Mouse (Mus musculus): ENCODE measurements around the gene Ttc7b. TPM values are rescaled to one million over a fixed set of nuclear protein-coding genes. Genes with fewer than 3 reads are reported as not detected.

Gene Ttc7b
- polyA plus RNA-seq, 1 experiment from 2014 or later = 5.3 TPM

GRCm38 (mm10) chr12:100537091-100537490 is 16.5 kb upstream of the Ttc7b start:
- no peaks in the 10 kb centered on the region for H3K4me1 ChIP-seq
- no peaks in the 10 kb centered on the region for H3K36me3 ChIP-seq
- H3K4me3 ChIP-seq = no peak overlapping the region
- H3K4me2 ChIP-seq (replicated peaks) = no peak overlapping the region
- H3K9me3 ChIP-seq = no peaks in the 10 kb centered on the region
- H3K27me3 ChIP-seq = no peaks in the 10 kb centered on the region
- 74% methylated on average over 11 of the region's 11 CpGs for WGBS
- no peak overlapping the region for H3K9ac ChIP-seq
- no peak for ATAC-seq (ENCODE audit: insufficient number of reproducible peaks, insufficient read depth, low FRiP score, low TSS enrichment)
- H3K27ac ChIP-seq = no peak overlapping the region

- no peaks in the 10 kb centered on the region for H3K36me3 ChIP-seq
- ATAC-seq (ENCODE audit: insufficient number of reproducible peaks, insufficient read depth, low FRiP score, low TSS enrichment) = no peak
- H3K4me2 ChIP-seq (replicated peaks) = no peak overlapping the region
- no peaks in the 10 kb centered on the region for H3K4me1 ChIP-seq
- no peaks in the 10 kb centered on the region for H3K9me3 ChIP-seq
- no peak overlapping the region for H3K4me3 ChIP-seq
- H3K27ac ChIP-seq = no peak overlapping the region
- no peaks in the 10 kb centered on the region for H3K27me3 ChIP-seq
- WGBS = 71% methylated on average over 12 of the region's 12 CpGs
- no peak overlapping the region for H3K9ac ChIP-seq
These were observed 14.4 kb upstream of the Ttc7b start for GRCm38 (mm10) chr12:100535028-100535427.

DNA sequence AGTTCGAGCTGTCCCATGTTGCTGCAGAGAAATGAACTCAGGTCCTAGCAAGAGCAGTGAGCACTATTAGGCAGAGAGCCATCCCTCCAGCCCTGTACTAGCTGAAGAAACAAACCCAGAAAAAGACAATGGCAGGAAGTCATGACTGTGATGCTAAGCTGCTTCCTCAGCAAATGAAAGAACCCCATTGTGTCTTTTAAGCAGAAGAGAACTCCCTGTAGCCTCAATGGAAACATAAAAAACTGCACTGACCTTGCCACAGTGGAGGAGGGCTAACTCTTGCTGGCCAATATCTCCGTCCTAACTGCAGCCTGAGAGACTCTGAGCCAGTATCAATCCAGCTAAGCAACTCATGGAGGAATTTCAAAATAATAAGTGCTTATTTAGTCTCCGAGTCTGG is 13.4 kb upstream of the Ttc7b start:
- no peak for ATAC-seq (ENCODE audit: insufficient number of reproducible peaks, insufficient read depth, low FRiP score, low TSS enrichment)
- no peak overlapping the region for H3K4me3 ChIP-seq
- no peak overlapping the region for H3K4me2 ChIP-seq (replicated peaks)
- H3K27me3 ChIP-seq = no peaks in the 10 kb centered on the region
- peaks cover 3% of the 10 kb centered on the region for H3K4me1 ChIP-seq
- no peak overlapping the region for H3K9ac ChIP-seq
- H3K27ac ChIP-seq = no peak overlapping the region
- H3K9me3 ChIP-seq = no peaks in the 10 kb centered on the region
- no peaks in the 10 kb centered on the region for H3K36me3 ChIP-seq
- 52% methylated on average over 3 of the region's 3 CpGs for WGBS

DNA sequence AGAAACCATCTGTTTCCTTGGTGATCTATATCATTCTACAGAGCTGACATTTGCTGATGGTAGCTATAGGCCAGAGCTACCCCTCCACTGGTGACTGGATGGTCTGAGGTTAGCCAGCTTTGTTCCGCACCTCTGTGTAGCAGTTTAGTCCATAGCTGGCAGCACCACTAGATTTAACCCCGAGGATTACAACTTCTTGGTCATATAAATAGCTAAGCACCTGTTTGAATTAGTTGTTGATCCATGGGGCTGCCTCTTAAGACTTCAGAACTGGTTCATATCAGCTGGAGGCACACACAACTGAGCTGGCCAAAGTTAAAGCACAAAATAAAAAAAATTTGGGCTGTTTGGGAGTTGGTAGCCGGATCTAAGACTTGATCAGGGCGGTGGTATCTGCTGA is 12.6 kb upstream of the Ttc7b start:
- Histone ChIP-seq H3K36me3 (no peaks in the 10 kb centered on the region), H3K4me3 (no peak overlapping the region), H3K9ac (no peak overlapping the region), H3K4me1 (peaks cover 7% of the 10 kb centered on the region), H3K27ac (no peak overlapping the region), H3K4me2 (replicated peaks) (no peak overlapping the region), H3K9me3 (no peaks in the 10 kb centered on the region), H3K27me3 (no peaks in the 10 kb centered on the region)
- ATAC-seq (ENCODE audit: insufficient number of reproducible peaks, insufficient read depth, low FRiP score, low TSS enrichment) = no peak
- 72% methylated on average over 4 of the region's 4 CpGs for WGBS

- no peaks in the 10 kb centered on the region for H3K9me3 ChIP-seq
- ATAC-seq (ENCODE audit: insufficient number of reproducible peaks, insufficient read depth, low FRiP score, low TSS enrichment) = no peak
- no peaks in the 10 kb centered on the region for H3K36me3 ChIP-seq
- no peak overlapping the region for H3K9ac ChIP-seq
- 65% methylated on average over 1 of the region's 1 CpGs for whole genome bisulfite sequencing
- no peaks in the 10 kb centered on the region for H3K27me3 ChIP-seq
- no peak overlapping the region for H3K4me3 ChIP-seq
- H3K27ac ChIP-seq = no peak overlapping the region
- peaks cover 10% of the 10 kb centered on the region for H3K4me1 ChIP-seq
- H3K4me2 ChIP-seq (replicated peaks) = no peak overlapping the region
These were observed 11.1 kb upstream of the Ttc7b start for GRCm38 (mm10) chr12:100531740-100532139.

GRCm38 (mm10) chr12:100530871-100531270 is 10.2 kb upstream of the Ttc7b start:
- peaks cover 10% of the 10 kb centered on the region for H3K4me1 ChIP-seq
- H3K36me3 ChIP-seq = no peaks in the 10 kb centered on the region
- H3K4me2 ChIP-seq (replicated peaks) = no peak overlapping the region
- ATAC-seq (ENCODE audit: insufficient number of reproducible peaks, insufficient read depth, low FRiP score, low TSS enrichment) = no peak
- H3K9ac ChIP-seq = no peak overlapping the region
- H3K27ac ChIP-seq = no peak overlapping the region
- H3K27me3 ChIP-seq = no peaks in the 10 kb centered on the region
- H3K9me3 ChIP-seq = no peaks in the 10 kb centered on the region
- no peak overlapping the region for H3K4me3 ChIP-seq
- 77% methylated on average over 5 of the region's 5 CpGs for WGBS

- H3K36me3 ChIP-seq = no peaks in the 10 kb centered on the region
- H3K4me3 ChIP-seq = no peak overlapping the region
These were observed 9.0 kb upstream of the Ttc7b start for GRCm38 (mm10) chr12:100529651-100530050.

DNA sequence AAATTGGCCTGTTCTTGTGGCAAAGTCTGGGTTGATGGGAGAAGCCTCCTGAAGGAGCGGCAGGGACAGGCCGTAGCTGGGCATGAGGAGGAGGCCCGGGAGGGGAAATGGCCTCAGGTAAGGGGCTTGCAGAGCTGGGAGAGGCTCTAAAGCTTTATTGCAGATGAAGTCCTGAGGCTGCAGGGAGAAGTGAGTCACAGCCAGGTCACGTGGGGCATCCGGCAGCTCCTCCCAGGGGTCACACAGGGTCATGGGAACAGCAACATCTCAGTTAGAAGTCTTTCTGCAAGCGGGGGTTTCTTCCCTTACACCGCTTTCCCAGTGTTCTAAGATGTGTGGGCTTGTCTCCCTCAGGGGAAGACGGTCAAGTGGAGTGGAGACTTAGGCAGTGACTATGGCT is 8.5 kb upstream of the Ttc7b start:
- WGBS = 16% methylated on average over 8 of the region's 8 CpGs
- H3K36me3 ChIP-seq = no peaks in the 10 kb centered on the region
- no peaks in the 10 kb centered on the region for H3K9me3 ChIP-seq
- H3K4me3 ChIP-seq = no peak overlapping the region
- peaks cover 10% of the 10 kb centered on the region for H3K4me1 ChIP-seq
- no peak overlapping the region for H3K9ac ChIP-seq
- no peak overlapping the region for H3K4me2 ChIP-seq (replicated peaks)
- ATAC-seq (ENCODE audit: insufficient number of reproducible peaks, insufficient read depth, low FRiP score, low TSS enrichment) = no peak
- no peak overlapping the region for H3K27ac ChIP-seq
- no peaks in the 10 kb centered on the region for H3K27me3 ChIP-seq

More at GRCm38 (mm10) chr12:100529651-100530050, 9.0 kb upstream of the Ttc7b start:
- H3K27me3 ChIP-seq = no peaks in the 10 kb centered on the region
- WGBS = 73% methylated on average over 5 of the region's 5 CpGs
- no peak for ATAC-seq (ENCODE audit: insufficient number of reproducible peaks, insufficient read depth, low FRiP score, low TSS enrichment)
- H3K9ac ChIP-seq = no peak overlapping the region
- H3K27ac ChIP-seq = no peak overlapping the region
- no peaks in the 10 kb centered on the region for H3K9me3 ChIP-seq
- H3K4me1 ChIP-seq = peaks cover 10% of the 10 kb centered on the region
- H3K4me2 ChIP-seq (replicated peaks) = no peak overlapping the region

DNA sequence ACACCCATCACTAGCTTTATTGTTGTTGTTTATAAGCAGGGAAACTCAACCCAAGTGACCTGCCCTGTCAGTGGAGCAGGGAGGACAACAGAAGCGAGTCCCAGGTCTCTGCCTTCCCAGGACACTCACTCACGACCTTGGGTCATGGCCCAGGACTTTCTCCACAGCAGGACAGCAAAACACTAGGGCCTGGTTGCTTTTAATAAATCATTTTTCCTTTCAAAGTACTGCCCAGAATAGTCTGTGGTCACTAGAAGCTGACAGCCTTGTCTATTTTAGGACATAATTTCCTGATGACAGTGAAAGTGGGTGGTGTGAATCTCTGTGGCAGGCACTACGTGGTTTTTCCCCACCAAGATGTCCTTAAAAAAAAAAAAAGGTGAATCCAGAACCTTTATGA is 7.6 kb upstream of the Ttc7b start:
- no peak overlapping the region for H3K9ac ChIP-seq
- no peak overlapping the region for H3K4me3 ChIP-seq
- H3K9me3 ChIP-seq = no peaks in the 10 kb centered on the region
- no peak for ATAC-seq (ENCODE audit: insufficient number of reproducible peaks, insufficient read depth, low FRiP score, low TSS enrichment)
- WGBS = 64% methylated on average over 3 of the region's 3 CpGs
- H3K36me3 ChIP-seq = no peaks in the 10 kb centered on the region
- no peak overlapping the region for H3K27ac ChIP-seq
- no peaks in the 10 kb centered on the region for H3K27me3 ChIP-seq
- 0 out of 2 replicates have a peak overlapping the region, but pooled peaks have one; percentile 40 for H3K4me2 ChIP-seq (replicated peaks)
- H3K4me1 ChIP-seq = peaks cover 10% of the 10 kb centered on the region

DNA sequence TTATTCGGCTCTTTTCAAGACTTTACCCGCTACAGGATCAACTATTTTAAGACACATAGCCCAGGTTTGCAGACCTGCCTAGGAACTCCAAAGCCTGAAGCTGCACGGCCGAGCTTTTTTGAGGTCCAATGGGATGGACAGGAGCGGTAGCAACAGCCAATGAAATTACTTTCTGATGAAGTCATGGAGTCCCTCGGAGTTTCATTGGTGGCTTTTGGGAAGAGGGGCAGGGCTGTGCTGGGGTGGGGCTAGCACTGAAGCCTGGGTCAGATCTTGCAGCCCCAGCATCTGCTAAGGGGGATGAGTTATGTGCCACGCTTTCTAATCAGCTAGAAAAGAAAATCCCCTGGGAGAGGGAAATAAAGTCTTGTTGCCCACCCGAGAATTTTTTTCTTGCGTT is 7.1 kb upstream of the Ttc7b start:
- H3K9ac ChIP-seq = no peak overlapping the region
- ATAC-seq (ENCODE audit: insufficient number of reproducible peaks, insufficient read depth, low FRiP score, low TSS enrichment) = peak; percentile 95
- peaks cover 10% of the 10 kb centered on the region for H3K4me1 ChIP-seq
- H3K9me3 ChIP-seq = no peaks in the 10 kb centered on the region
- no peak overlapping the region for H3K4me3 ChIP-seq
- H3K27me3 ChIP-seq = no peaks in the 10 kb centered on the region
- no peak overlapping the region for H3K27ac ChIP-seq
- H3K36me3 ChIP-seq = no peaks in the 10 kb centered on the region
- H3K4me2 ChIP-seq (replicated peaks) = peak overlapping the region; percentile 40
- WGBS = 12% methylated on average over 9 of the region's 9 CpGs

DNA sequence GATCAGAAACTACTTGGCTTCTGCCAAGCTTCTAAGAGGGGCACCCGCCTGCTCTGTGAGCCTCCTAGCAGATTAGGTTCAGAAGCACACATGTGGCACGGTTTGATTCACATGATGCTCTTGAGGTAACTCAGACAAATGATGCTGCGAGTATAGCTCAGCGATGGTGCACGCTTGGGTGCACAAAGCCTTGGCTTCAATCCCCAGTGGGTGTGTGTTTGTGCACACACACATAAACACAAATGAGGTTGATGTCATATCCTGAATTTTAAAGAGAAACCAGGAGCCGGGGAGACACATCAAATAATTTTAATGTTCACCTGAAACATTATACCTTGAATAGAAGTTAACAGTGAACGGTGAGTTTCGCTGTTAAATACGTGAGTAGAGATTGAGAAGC is 6.6 kb upstream of the Ttc7b start:
- peak overlapping the region; percentile 40 for H3K4me2 ChIP-seq (replicated peaks)
- no peaks in the 10 kb centered on the region for H3K9me3 ChIP-seq
- H3K4me3 ChIP-seq = no peak overlapping the region
- no peak for ATAC-seq (ENCODE audit: insufficient number of reproducible peaks, insufficient read depth, low FRiP score, low TSS enrichment)
- WGBS = 71% methylated on average over 9 of the region's 9 CpGs
- H3K36me3 ChIP-seq = no peaks in the 10 kb centered on the region
- H3K9ac ChIP-seq = no peak overlapping the region
- H3K27me3 ChIP-seq = no peaks in the 10 kb centered on the region
- H3K4me1 ChIP-seq = peaks cover 10% of the 10 kb centered on the region
- no peak overlapping the region for H3K27ac ChIP-seq

DNA sequence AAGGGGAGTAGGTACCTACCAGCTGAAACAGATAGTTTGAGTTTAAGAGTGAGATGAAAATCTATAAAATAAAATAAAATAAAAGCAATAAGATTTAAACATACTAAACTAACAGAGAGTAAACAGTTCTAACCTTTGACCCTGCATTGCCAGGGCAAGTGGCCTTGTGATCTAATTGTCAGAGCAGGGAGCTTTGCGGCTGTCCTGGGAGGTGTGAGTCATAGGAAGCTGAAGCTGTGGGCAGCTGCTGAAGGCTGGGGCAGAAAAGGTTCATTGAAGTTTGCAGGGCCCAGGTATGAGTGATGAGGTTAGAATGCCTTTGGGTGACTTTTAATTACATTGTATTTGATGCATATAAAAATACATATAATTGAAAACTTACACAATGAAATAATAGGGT is 5.3 kb upstream of the Ttc7b start:
- Histone ChIP-seq H3K4me1 (peaks cover 13% of the 10 kb centered on the region), H3K27me3 (no peaks in the 10 kb centered on the region), H3K9ac (no peak overlapping the region), H3K9me3 (no peaks in the 10 kb centered on the region), H3K4me2 (replicated peaks) (no peak overlapping the region), H3K4me3 (no peak overlapping the region), H3K27ac (no peak overlapping the region), H3K36me3 (no peaks in the 10 kb centered on the region)
- WGBS = 60% methylated on average over 1 of the region's 1 CpGs
- ATAC-seq (ENCODE audit: insufficient number of reproducible peaks, insufficient read depth, low FRiP score, low TSS enrichment) = no peak

Measured in embryonic facial prominence, embryonic 12.5 days (tissue).